Mouse (Mus musculus): Measurements from ENCODE around the gene Polg2. TPM values are rescaled to one million over a fixed set of nuclear protein-coding genes. Genes with fewer than 3 reads are reported as not detected.

The Polg2 gene
- 6.4 and 7.8 TPM in 2 replicates for polyA plus RNA-seq (2015; fragmentation: Nextera tagmentation; extraction: Ambion mirVana)

DNA sequence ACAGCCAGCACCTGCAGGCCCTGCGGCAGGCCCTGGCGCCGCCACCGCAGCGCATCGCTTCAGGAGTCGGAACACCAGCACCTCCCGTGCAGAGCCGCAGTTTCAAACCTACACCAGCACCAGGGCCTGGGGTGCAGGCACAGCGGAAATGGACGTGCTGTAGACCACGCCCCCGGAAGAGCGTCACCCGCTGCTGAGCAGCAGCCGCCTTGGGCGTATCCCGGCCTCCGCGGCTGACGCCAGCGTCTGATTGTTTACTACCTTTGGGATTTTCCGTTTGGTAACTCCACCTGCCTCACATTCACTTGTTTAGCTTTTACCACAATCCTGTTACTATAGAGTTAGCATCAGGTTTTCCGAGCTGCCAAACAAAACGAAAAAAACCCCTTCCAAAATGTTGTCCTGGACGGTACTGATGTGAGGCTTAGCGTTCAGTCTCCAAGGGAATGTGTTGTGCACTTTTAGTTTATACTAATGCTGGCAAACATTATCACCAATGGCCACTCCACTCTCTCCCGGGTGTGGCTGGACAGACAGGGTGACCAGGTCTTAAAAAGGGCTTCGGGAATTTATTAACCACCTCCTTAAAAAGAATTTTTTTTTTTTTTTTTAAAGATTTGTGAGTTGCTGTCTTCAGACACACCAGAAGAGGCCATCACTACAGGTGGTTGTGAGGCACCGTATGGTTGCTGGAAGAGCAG is at the start of gene Polg2:
TSS of gene Polg2 (minus strand) at position 150 of the 701 bp plus-strand sequence.
- peak within 1 kb of the TSS; percentile 88 for H3K4me2 ChIP-seq (ENCODE audit: low read depth, low read length)
- H3K27ac ChIP-seq (ENCODE audit: low read length): peak within 1 kb of the TSS; percentile 97
- peak within 1 kb of the TSS; percentile 91 for H3K4me3 ChIP-seq (ENCODE audit: low read length)
- no peaks in the 10 kb centered on the region for H3K27me3 ChIP-seq (ENCODE audit: control insufficient read depth, insufficient read depth, low read length)
- H3K36me3 ChIP-seq (ENCODE audit: control insufficient read depth, insufficient read depth): peaks cover 43% of the 10 kb centered on the region
- ATAC-seq (replicated peaks; ENCODE audit: extremely low read depth, insufficient read depth, low FRiP score): peak; percentile 98
- peak within 1 kb of the TSS; percentile 94 for H3K9ac ChIP-seq (ENCODE audit: low read length)
- H3K9me3 ChIP-seq (replicated peaks; ENCODE audit: control insufficient read depth, low read length): no peaks in the 10 kb centered on the region
- H3K4me1 ChIP-seq (ENCODE audit: control insufficient read depth, insufficient read depth, low read length): peaks cover 8% of the 10 kb centered on the region
- WGBS: 1% methylated on average over 30 of the region's 30 CpGs

- H3K9ac ChIP-seq (ENCODE audit: low read length): no peak overlapping the region
- peaks cover 4% of the 10 kb centered on the region; the same call in 1 of the 2 replicates for H3K4me1 ChIP-seq (ENCODE audit: control insufficient read depth, insufficient read depth, low read length)
- no peaks in the 10 kb centered on the region for H3K9me3 ChIP-seq (replicated peaks; ENCODE audit: control insufficient read depth, low read length)
- H3K4me3 ChIP-seq (ENCODE audit: low read length): no peak overlapping the region
- 92% methylated on average over 7 of the region's 7 CpGs for WGBS
- H3K27ac ChIP-seq (ENCODE audit: low read length): no peak overlapping the region
- H3K27me3 ChIP-seq (ENCODE audit: control insufficient read depth, insufficient read depth, low read length): no peaks in the 10 kb centered on the region
- H3K4me2 ChIP-seq (ENCODE audit: low read depth, low read length): no peak overlapping the region
- ATAC-seq (replicated peaks; ENCODE audit: extremely low read depth, insufficient read depth, low FRiP score): no peak
- H3K36me3 ChIP-seq (ENCODE audit: control insufficient read depth, insufficient read depth): peaks cover 38% of the 10 kb centered on the region
Observed at GRCm38 (mm10) chr11:106828079-106828478, 48.7 kb upstream of the Polg2 start.

- no peak for ATAC-seq (replicated peaks; ENCODE audit: extremely low read depth, insufficient read depth, low FRiP score)
- Histone ChIP-seq H3K9me3 (replicated peaks; ENCODE audit: control insufficient read depth, low read length) (no peaks in the 10 kb centered on the region), H3K27ac (ENCODE audit: low read length) (no peak overlapping the region), H3K9ac (ENCODE audit: low read length) (no peak overlapping the region), H3K27me3 (ENCODE audit: control insufficient read depth, insufficient read depth, low read length) (no peaks in the 10 kb centered on the region), H3K4me2 (ENCODE audit: low read depth, low read length) (no peak overlapping the region), H3K4me1 (ENCODE audit: control insufficient read depth, insufficient read depth, low read length) (peaks cover 13% of the 10 kb centered on the region), H3K36me3 (ENCODE audit: control insufficient read depth, insufficient read depth) (peaks cover 35% of the 10 kb centered on the region), H3K4me3 (ENCODE audit: low read length) (no peak overlapping the region)
- 78% methylated on average over 10 of the region's 10 CpGs for WGBS
Observed at GRCm38 (mm10) chr11:106824403-106824802, 45.1 kb upstream of the Polg2 start.

- H3K4me2 ChIP-seq (ENCODE audit: low read depth, low read length): no peak overlapping the region
- WGBS: 92% methylated on average over 8 of the region's 8 CpGs
- peaks cover 35% of the 10 kb centered on the region for H3K36me3 ChIP-seq (ENCODE audit: control insufficient read depth, insufficient read depth)
- H3K9me3 ChIP-seq (replicated peaks; ENCODE audit: control insufficient read depth, low read length): no peaks in the 10 kb centered on the region
- no peak overlapping the region for H3K27ac ChIP-seq (ENCODE audit: low read length)
- no peak for ATAC-seq (replicated peaks; ENCODE audit: extremely low read depth, insufficient read depth, low FRiP score)
- no peaks in the 10 kb centered on the region for H3K27me3 ChIP-seq (ENCODE audit: control insufficient read depth, insufficient read depth, low read length)
- no peak overlapping the region for H3K4me3 ChIP-seq (ENCODE audit: low read length)
- H3K4me1 ChIP-seq (ENCODE audit: control insufficient read depth, insufficient read depth, low read length): peaks cover 18% of the 10 kb centered on the region
- no peak overlapping the region for H3K9ac ChIP-seq (ENCODE audit: low read length)
Observed at GRCm38 (mm10) chr11:106823741-106824140, 44.4 kb upstream of the Polg2 start.

- H3K9me3 ChIP-seq (replicated peaks; ENCODE audit: control insufficient read depth, low read length): no peaks in the 10 kb centered on the region
- H3K27me3 ChIP-seq (ENCODE audit: control insufficient read depth, insufficient read depth, low read length): no peaks in the 10 kb centered on the region
- no peak overlapping the region for H3K4me3 ChIP-seq (ENCODE audit: low read length)
- WGBS: 78% methylated on average over 5 of the region's 5 CpGs
- H3K4me2 ChIP-seq (ENCODE audit: low read depth, low read length): no peak overlapping the region
- H3K27ac ChIP-seq (ENCODE audit: low read length): no peak overlapping the region
- H3K4me1 ChIP-seq (ENCODE audit: control insufficient read depth, insufficient read depth, low read length): peaks cover 26% of the 10 kb centered on the region
- ATAC-seq (replicated peaks; ENCODE audit: extremely low read depth, insufficient read depth, low FRiP score): no peak
- H3K36me3 ChIP-seq (ENCODE audit: control insufficient read depth, insufficient read depth): peaks cover 30% of the 10 kb centered on the region
- no peak overlapping the region for H3K9ac ChIP-seq (ENCODE audit: low read length)
Observed at GRCm38 (mm10) chr11:106822911-106823310, 43.6 kb upstream of the Polg2 start.

GRCm38 (mm10) chr11:106822491-106822890 is 43.2 kb upstream of the Polg2 start:
- Histone ChIP-seq H3K4me1 (ENCODE audit: control insufficient read depth, insufficient read depth, low read length) (peaks cover 29% of the 10 kb centered on the region), H3K36me3 (ENCODE audit: control insufficient read depth, insufficient read depth) (peaks cover 28% of the 10 kb centered on the region; the same call in 1 of the 2 replicates), H3K27me3 (ENCODE audit: control insufficient read depth, insufficient read depth, low read length) (no peaks in the 10 kb centered on the region), H3K9me3 (replicated peaks; ENCODE audit: control insufficient read depth, low read length) (no peaks in the 10 kb centered on the region), H3K4me2 (ENCODE audit: low read depth, low read length) (no peak overlapping the region), H3K4me3 (ENCODE audit: low read length) (no peak overlapping the region), H3K27ac (ENCODE audit: low read length) (no peak overlapping the region), H3K9ac (ENCODE audit: low read length) (no peak overlapping the region)
- no peak for ATAC-seq (replicated peaks; ENCODE audit: extremely low read depth, insufficient read depth, low FRiP score)
- 85% methylated on average over 8 of the region's 8 CpGs for WGBS

DNA sequence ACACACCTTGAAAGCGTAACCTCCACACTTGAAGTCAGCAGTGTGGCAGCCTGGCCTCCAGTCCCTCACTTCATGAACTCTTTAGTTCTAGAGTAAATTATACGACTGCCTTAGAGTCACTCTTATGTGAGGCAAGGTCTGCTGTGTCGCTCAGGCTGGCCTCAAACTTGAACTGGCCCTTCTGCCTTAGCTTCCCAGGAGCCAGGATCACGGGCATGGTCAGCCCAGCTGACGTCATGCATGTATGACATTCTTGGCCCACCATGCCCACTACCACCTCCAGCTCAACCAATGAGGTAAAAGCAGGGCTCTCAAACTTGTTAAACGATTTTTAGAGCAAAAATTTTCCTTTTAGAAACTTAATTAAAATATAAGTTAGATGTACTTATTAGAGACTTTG is 42.1 kb upstream of the Polg2 start:
- WGBS: 70% methylated on average over 6 of the region's 6 CpGs
- ATAC-seq (replicated peaks; ENCODE audit: extremely low read depth, insufficient read depth, low FRiP score): no peak
- Histone ChIP-seq H3K4me2 (ENCODE audit: low read depth, low read length) (no peak overlapping the region), H3K27me3 (ENCODE audit: control insufficient read depth, insufficient read depth, low read length) (no peaks in the 10 kb centered on the region), H3K27ac (ENCODE audit: low read length) (peak overlapping the region; percentile 50), H3K9ac (ENCODE audit: low read length) (no peak overlapping the region), H3K36me3 (ENCODE audit: control insufficient read depth, insufficient read depth) (peaks cover 31% of the 10 kb centered on the region), H3K9me3 (replicated peaks; ENCODE audit: control insufficient read depth, low read length) (no peaks in the 10 kb centered on the region), H3K4me1 (ENCODE audit: control insufficient read depth, insufficient read depth, low read length) (peaks cover 29% of the 10 kb centered on the region), H3K4me3 (ENCODE audit: low read length) (no peak overlapping the region)

GRCm38 (mm10) chr11:106820972-106821371 is 41.6 kb upstream of the Polg2 start:
- no peak overlapping the region for H3K9ac ChIP-seq (ENCODE audit: low read length)
- H3K27ac ChIP-seq (ENCODE audit: low read length): peak overlapping the region; percentile 53
- H3K4me2 ChIP-seq (ENCODE audit: low read depth, low read length): no peak overlapping the region
- WGBS: 28% methylated on average over 4 of the region's 4 CpGs
- no peaks in the 10 kb centered on the region for H3K9me3 ChIP-seq (replicated peaks; ENCODE audit: control insufficient read depth, low read length)
- ATAC-seq (replicated peaks; ENCODE audit: extremely low read depth, insufficient read depth, low FRiP score): no peak
- H3K4me1 ChIP-seq (ENCODE audit: control insufficient read depth, insufficient read depth, low read length): peaks cover 29% of the 10 kb centered on the region
- no peaks in the 10 kb centered on the region for H3K27me3 ChIP-seq (ENCODE audit: control insufficient read depth, insufficient read depth, low read length)
- H3K4me3 ChIP-seq (ENCODE audit: low read length): no peak overlapping the region
- peaks cover 29% of the 10 kb centered on the region for H3K36me3 ChIP-seq (ENCODE audit: control insufficient read depth, insufficient read depth)

GRCm38 (mm10) chr11:106820252-106820651 is 40.9 kb upstream of the Polg2 start:
- Histone ChIP-seq H3K36me3 (ENCODE audit: control insufficient read depth, insufficient read depth) (peaks cover 29% of the 10 kb centered on the region), H3K4me2 (ENCODE audit: low read depth, low read length) (no peak overlapping the region), H3K9ac (ENCODE audit: low read length) (no peak overlapping the region), H3K9me3 (replicated peaks; ENCODE audit: control insufficient read depth, low read length) (no peaks in the 10 kb centered on the region), H3K4me1 (ENCODE audit: control insufficient read depth, insufficient read depth, low read length) (peaks cover 33% of the 10 kb centered on the region), H3K27me3 (ENCODE audit: control insufficient read depth, insufficient read depth, low read length) (no peaks in the 10 kb centered on the region), H3K4me3 (ENCODE audit: low read length) (no peak overlapping the region), H3K27ac (ENCODE audit: low read length) (no peak overlapping the region)
- no peak for ATAC-seq (replicated peaks; ENCODE audit: extremely low read depth, insufficient read depth, low FRiP score)
- 93% methylated on average over 6 of the region's 6 CpGs for WGBS

Data from heart, embryonic 16.5 days (tissue).